Mouse (Mus musculus) embryonic facial prominence, embryonic 14.5 days (tissue): ENCODE data around the gene 3425401B19Rik. TPM values are rescaled to one million over a fixed set of nuclear protein-coding genes. Genes with fewer than 3 reads are reported as not detected.

ENCODE experiments used
- polyA plus RNA-seq: library from polyadenylated mRNA; unstranded; fragments of >200 nt; fragmentation: Nextera tagmentation; extraction: Ambion mirVana; gene quantifications from 2 replicates; pipeline ENCODE4 v1.2.1, GENCODE M21; 2014

Gene 3425401B19Rik
- polyA plus RNA-seq, 1 experiment from 2014 or later, result 3.1 TPM

Other genes with a start within 250 kb of the 3425401B19Rik start
- gene Slc18a3, start 220.4 kb downstream of the 3425401B19Rik start, polyA plus RNA-seq, result 0.67 and 0.84 TPM in 2 replicates
- gene Chat, start 219.3 kb downstream of the 3425401B19Rik start, polyA plus RNA-seq, result not detected in 2 replicates
- 13.4 and 16.1 TPM in 2 replicates for gene Ercc6, start 171.8 kb downstream of the 3425401B19Rik start, polyA plus RNA-seq
- gene Prrxl1, start 85.9 kb downstream of the 3425401B19Rik start, polyA plus RNA-seq, result 5.8 and 6.7 TPM in 2 replicates
- 1.6 and 2.7 TPM in 2 replicates for gene Tmem273, start 100.7 kb upstream of the 3425401B19Rik start, polyA plus RNA-seq
- gene Fam170b, start 148.7 kb upstream of the 3425401B19Rik start, polyA plus RNA-seq, result not detected in 2 replicates
- 38.0 and 40.2 TPM in 2 replicates for gene Vstm4, start 171.5 kb upstream of the 3425401B19Rik start, polyA plus RNA-seq